Mouse (Mus musculus): ENCODE data around the gene Sorl1. TPM values are rescaled to one million over a fixed set of nuclear protein-coding genes. Genes with fewer than 3 reads are reported as not detected.

Sorl1 gene
- total and polyA plus RNA-seq, 3 experiments: 2.5 to 12.3 (median 6.3) TPM

DNA sequence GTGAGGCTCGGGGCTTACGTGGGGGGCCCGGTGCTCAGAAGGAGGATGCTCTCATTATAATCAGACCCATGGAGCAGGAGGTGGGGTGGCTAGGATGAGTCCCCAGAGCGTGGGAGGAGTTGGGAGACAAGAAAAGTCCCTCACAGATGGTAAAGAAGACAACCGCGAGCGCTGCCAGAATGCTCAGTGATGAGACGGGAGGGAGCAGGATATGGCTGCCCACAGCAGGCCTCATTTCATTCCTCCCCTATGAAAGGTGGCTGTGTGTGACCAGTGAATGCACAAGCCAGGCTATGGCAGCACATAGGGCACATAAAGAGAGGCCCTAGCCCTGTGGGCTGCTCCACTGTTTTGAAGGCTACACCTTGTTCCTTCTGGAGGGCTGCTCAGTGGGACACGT, 142.1 kb downstream of the Sorl1 start:
- H3K9me3 ChIP-seq (replicated peaks; ENCODE audit: low read length): peaks cover 6% of the 10 kb centered on the region
- no peak for TF ChIP-seq ZKSCAN1 (IDR thresholded peaks at IDR 0.05; ENCODE audit: borderline replicate concordance, low read depth, low read length)
- TF ChIP-seq RAD21 (IDR thresholded peaks at IDR 0.05; ENCODE audit: low read depth, low read length): no peak
- no peak for TF ChIP-seq CTCF (conservative IDR thresholded peaks at IDR 0.05 in 1 of 2, IDR thresholded peaks at IDR 0.05 in 1 of 2; ENCODE audit: low read depth in 2 of 2, low read length in 2 of 2)
- TF ChIP-seq MYC (IDR thresholded peaks at IDR 0.05; ENCODE audit: low read depth, low read length): no peak
- TF ChIP-seq MXI1 (IDR thresholded peaks at IDR 0.05; ENCODE audit: low read depth, low read length): no peak
- no peak for TF ChIP-seq CHD2 (IDR thresholded peaks at IDR 0.05; ENCODE audit: low read length)
- no peak for TF ChIP-seq GABPA (IDR thresholded peaks at IDR 0.05; ENCODE audit: insufficient replicate concordance, low read depth, low read length)
- peaks cover 0 to 32% of the 10 kb centered on the region in 2 experiments; a peak in 2 of 4 replicates for H3K4me1 ChIP-seq (ENCODE audit: control insufficient read depth in 1 of 2, insufficient read depth in 2 of 2)
- no peak overlapping the region for H3K4me3 ChIP-seq (replicated peaks in 1 of 3; ENCODE audit: low read depth in 2 of 3, low read length in 2 of 3, poor library complexity in 1 of 3)
- H3K36me3 ChIP-seq (replicated peaks in 1 of 2; ENCODE audit: control insufficient read depth in 1 of 2, insufficient read depth in 1 of 2, low read length in 1 of 2): peaks cover 0 to 82% of the 10 kb centered on the region in 2 experiments
- H3K79me2 ChIP-seq (replicated peaks; ENCODE audit: control insufficient read depth, extremely low read depth, insufficient read depth, poor library complexity, severe bottlenecking): no peaks in the 10 kb centered on the region
- no peaks in the 10 kb centered on the region for H3K27me3 ChIP-seq (replicated peaks)
- dilution Hi-C loops (cut with MboI; ENCODE audit: extremely low pct_ligation_motif_present, extremely low pct_unique_long_range_greater_than_20kb, low sequenced_read_pairs) (no loop called here), in situ Hi-C loops (cut with MboI; ENCODE audit: low pct_ligation_motif_present, low pct_unique_long_range_greater_than_20kb, low sequenced_read_pairs) (no loop called here)
- H3K4me2 ChIP-seq (ENCODE audit: insufficient read depth, low read depth, poor library complexity, severe bottlenecking): no peak overlapping the region
- DNase-seq (ENCODE audit: extremely low read depth): no peak
- H3K9ac ChIP-seq (ENCODE audit: insufficient read depth, low read depth): no peak overlapping the region
- no peak overlapping the region for H3K27ac ChIP-seq (ENCODE audit: insufficient read depth, low read depth)

DNA sequence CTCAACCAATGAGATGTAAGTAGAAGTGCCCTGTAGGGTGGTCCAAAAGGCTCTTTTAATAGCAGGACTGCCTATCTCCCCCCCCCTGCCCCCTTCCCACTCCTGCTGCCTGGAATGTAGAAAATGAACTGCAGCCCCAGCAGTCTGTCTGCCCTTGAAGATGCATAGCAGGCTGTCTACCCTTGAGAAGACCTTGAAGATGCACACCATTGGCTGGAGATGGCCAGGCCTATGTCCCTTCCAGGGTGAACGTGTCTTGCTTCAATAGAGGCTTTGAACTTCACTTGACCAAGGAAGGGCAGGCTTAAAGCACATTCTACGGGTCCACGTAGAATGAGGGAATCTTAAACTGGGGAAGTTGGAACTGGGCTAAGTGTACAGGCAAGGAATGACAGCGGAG, 142.8 kb downstream of the Sorl1 start:
- Histone ChIP-seq H3K27ac (ENCODE audit: insufficient read depth, low read depth) (no peak overlapping the region), H3K9ac (ENCODE audit: insufficient read depth, low read depth) (no peak overlapping the region), H3K4me2 (ENCODE audit: insufficient read depth, low read depth, poor library complexity, severe bottlenecking) (no peak overlapping the region), H3K9me3 (replicated peaks; ENCODE audit: low read length) (peaks cover 6% of the 10 kb centered on the region), H3K27me3 (replicated peaks) (no peaks in the 10 kb centered on the region), H3K79me2 (replicated peaks; ENCODE audit: control insufficient read depth, extremely low read depth, insufficient read depth, poor library complexity, severe bottlenecking) (no peaks in the 10 kb centered on the region), H3K4me3 (replicated peaks in 1 of 3; ENCODE audit: low read depth in 2 of 3, low read length in 2 of 3, poor library complexity in 1 of 3) (no peak overlapping the region), H3K36me3 (replicated peaks in 1 of 2; ENCODE audit: control insufficient read depth in 1 of 2, insufficient read depth in 1 of 2, low read length in 1 of 2) (peaks cover 0 to 82% of the 10 kb centered on the region in 2 experiments), H3K4me1 (ENCODE audit: control insufficient read depth in 1 of 2, insufficient read depth in 2 of 2) (peaks cover 0 to 32% of the 10 kb centered on the region in 2 experiments; a peak in 2 of 4 replicates)
- TF ChIP-seq RCOR1 (conservative IDR thresholded peaks at IDR 0.05; ENCODE audit: low read depth, low read length) (no peak), BHLHE40 (IDR thresholded peaks at IDR 0.05; ENCODE audit: low read depth, low read length) (no peak), MAX (IDR thresholded peaks at IDR 0.05; ENCODE audit: low read length) (no peak), ZKSCAN1 (IDR thresholded peaks at IDR 0.05; ENCODE audit: borderline replicate concordance, low read depth, low read length) (no peak), POLR2AphosphoS2 (IDR thresholded peaks at IDR 0.05; ENCODE audit: low read depth, low read length) (no peak), JUND (conservative IDR thresholded peaks at IDR 0.05; ENCODE audit: low read depth, low read length) (no peak), POLR2A (IDR thresholded peaks at IDR 0.05; ENCODE audit: low read depth, low read length) (no peak), TBP (conservative IDR thresholded peaks at IDR 0.05; ENCODE audit: low read depth, low read length) (no peak), EP300 (IDR thresholded peaks at IDR 0.05; ENCODE audit: low read length) (no peak), UBTF (IDR thresholded peaks at IDR 0.05; ENCODE audit: low read depth, low read length) (no peak), CTCF (conservative IDR thresholded peaks at IDR 0.05 in 1 of 2, IDR thresholded peaks at IDR 0.05 in 1 of 2; ENCODE audit: low read depth in 2 of 2, low read length in 2 of 2) (no peak), SMC3 (IDR thresholded peaks at IDR 0.05; ENCODE audit: low read depth, low read length) (no peak), GABPA (IDR thresholded peaks at IDR 0.05; ENCODE audit: insufficient replicate concordance, low read depth, low read length) (no peak), E2F4 (IDR thresholded peaks at IDR 0.05; ENCODE audit: insufficient replicate concordance, low read depth, low read length) (no peak), NRF1 (IDR thresholded peaks at IDR 0.05; ENCODE audit: low read depth, low read length) (no peak), SIN3A (IDR thresholded peaks at IDR 0.05; ENCODE audit: low read length) (no peak), ELF1 (IDR thresholded peaks at IDR 0.05; ENCODE audit: low read depth, low read length) (no peak), ETS1 (conservative IDR thresholded peaks at IDR 0.05; ENCODE audit: low read depth, low read length) (no peak)
- dilution Hi-C loops (cut with MboI; ENCODE audit: extremely low pct_ligation_motif_present, extremely low pct_unique_long_range_greater_than_20kb, low sequenced_read_pairs) (no loop called here), in situ Hi-C loops (cut with MboI; ENCODE audit: low pct_ligation_motif_present, low pct_unique_long_range_greater_than_20kb, low sequenced_read_pairs) (no loop called here)
- DNase-seq (ENCODE audit: extremely low read depth): no peak

All from CH12.LX (cell line).